Mouse (Mus musculus) neural tube, embryonic 14.5 days (tissue): Measurements from ENCODE around the gene Cgrrf1. TPM values are rescaled to one million over a fixed set of nuclear protein-coding genes. Genes with fewer than 3 reads are reported as not detected.
"Not testable (repeated sequence)": the region's sequence is repeated elsewhere in the genome, so short reads cannot be mapped to it uniquely, and the experiment has no call there.

Source experiments
- ATAC-seq: fragments of 200-750 bp; cut with Nextera tagmentation; 2 replicates; pipeline ENCODE4 v1.8.0; 2017; ENCODE audit warnings: low read depth, mild to moderate bottlenecking, moderate TSS enrichment, moderate library complexity
- H3K27ac ChIP-seq: fragments of 300-500 bp; sonication (generic); 2 replicates; pipeline ENCODE4 v1.5.1; 2014; ENCODE audit warnings: low read depth, mild to moderate bottlenecking, control low read depth, low read length, moderate library complexity, mixed read lengths
- H3K27me3 ChIP-seq: fragments of 300-500 bp; sonication (generic); 2 replicates; pipeline ENCODE4 v1.6.1; 2014; ENCODE audit warnings: low read length; ENCODE audit not compliant: control insufficient read depth, insufficient read depth
- H3K36me3 ChIP-seq: fragments of 300-500 bp; sonication (generic); 2 replicates; pipeline ENCODE4 v1.6.1; 2014; ENCODE audit warnings: low read length, mixed read lengths; ENCODE audit not compliant: control insufficient read depth, insufficient read depth
- H3K4me1 ChIP-seq: fragments of 300-500 bp; sonication (generic); 2 replicates; pipeline ENCODE4 v1.6.1; 2014; ENCODE audit warnings: low read length; ENCODE audit not compliant: control insufficient read depth, insufficient read depth
- H3K4me2 ChIP-seq: fragments of 300-500 bp; sonication (generic); 2 replicates; pipeline ENCODE4 v1.6.1; 2014; ENCODE audit warnings: mild to moderate bottlenecking, low read depth, low read length, control low read depth
- H3K4me3 ChIP-seq: fragments of 300-500 bp; sonication (generic); 2 replicates; pipeline ENCODE4 v1.5.1; 2014; ENCODE audit warnings: low read depth, low read length, control low read depth, mixed read lengths
- H3K9ac ChIP-seq: fragments of 300-500 bp; sonication (generic); replicated peaks from 2 replicates; pipeline ENCODE4 v1.6.1; 2014; ENCODE audit warnings: low read depth, mild to moderate bottlenecking, control low read depth, low read length, mixed read lengths
- H3K9me3 ChIP-seq: fragments of 300-500 bp; sonication (generic); 2 replicates; pipeline ENCODE4 v1.6.1; 2016; ENCODE audit warnings: low read length; ENCODE audit not compliant: control insufficient read depth
- WGBS: fragments of 180-500 bp; shearing (Covaris S2); extraction: QIAGEN DNeasy Blood & Tissue Kit; methylation state at CpG from one replicate; pipeline ENCODE4 v1.1.7; 2014; 5-methylcytosine and 5-hydroxymethylcytosine counted together
- polyA plus RNA-seq: library from polyadenylated mRNA; unstranded; fragments of >200 nt; fragmentation: Nextera tagmentation; extraction: Ambion mirVana; gene quantifications from 2 replicates; pipeline ENCODE4 v1.2.1, GENCODE M21; 2014

The Cgrrf1 gene
- polyA plus RNA-seq, 1 experiment from 2014 or later = 23.5 TPM

GRCm38 (mm10) chr14:46818743-46819142, 13.2 kb upstream of the Cgrrf1 start:
- Histone ChIP-seq H3K36me3 (peaks cover 4% of the 10 kb centered on the region; the same call in 1 of the 2 replicates), H3K4me1 (peaks cover 10% of the 10 kb centered on the region), H3K27ac (no peak overlapping the region), H3K9me3 (no peaks in the 10 kb centered on the region), H3K27me3 (no peaks in the 10 kb centered on the region), H3K4me3 (no peak overlapping the region), H3K4me2 (no peak overlapping the region), H3K9ac (no peak overlapping the region)
- no peak for ATAC-seq
- WGBS = 93% methylated on average over 7 of the region's 7 CpGs

GRCm38 (mm10) chr14:46819961-46820360, 12.0 kb upstream of the Cgrrf1 start:
- H3K4me2 ChIP-seq, H3K9ac ChIP-seq, H3K4me3 ChIP-seq, H3K27me3 ChIP-seq, H3K4me1 ChIP-seq, H3K36me3 ChIP-seq, ATAC-seq, H3K9me3 ChIP-seq, H3K27ac ChIP-seq: not testable (repeated sequence)
- 91% methylated on average over 5 of the region's 6 CpGs for WGBS

GRCm38 (mm10) chr14:46821271-46821872, 10.6 kb upstream of the Cgrrf1 start:
- ATAC-seq = no peak
- Histone ChIP-seq H3K9me3 (no peaks in the 10 kb centered on the region), H3K27me3 (no peaks in the 10 kb centered on the region), H3K4me2 (peak overlapping the region; percentile 72), H3K4me1 (peaks cover 10% of the 10 kb centered on the region), H3K9ac (peak overlapping the region; percentile 90), H3K27ac (peak overlapping the region; percentile 80), H3K4me3 (peak overlapping the region; percentile 91), H3K36me3 (no peaks in the 10 kb centered on the region)
- WGBS = under 1% methylated on average over 11 of the region's 11 CpGs

GRCm38 (mm10) chr14:46821873-46822716, 9.8 kb upstream of the Cgrrf1 start, which contains the start of gene Gmfb:
Gmfb (minus strand) TSS chr14:46822242.
- H3K4me1 ChIP-seq = peaks cover 10% of the 10 kb centered on the region
- no peaks in the 10 kb centered on the region for H3K9me3 ChIP-seq
- no peaks in the 10 kb centered on the region for H3K36me3 ChIP-seq
- H3K9ac ChIP-seq = peak within 1 kb of the TSS; percentile 90
- H3K4me3 ChIP-seq = peak within 1 kb of the TSS; percentile 91
- no peaks in the 10 kb centered on the region for H3K27me3 ChIP-seq
- H3K4me2 ChIP-seq = peak within 1 kb of the TSS; percentile 72
- H3K27ac ChIP-seq = peak within 1 kb of the TSS; percentile 80
- ATAC-seq = peak; percentile 98
- 1% methylated on average over 63 of the region's 65 CpGs for WGBS

- H3K4me1 ChIP-seq = peaks cover 10% of the 10 kb centered on the region
- no peaks in the 10 kb centered on the region for H3K27me3 ChIP-seq
- no peak for ATAC-seq
- H3K9ac ChIP-seq = no peak overlapping the region
- 78% methylated on average over 2 of the region's 2 CpGs for WGBS
- no peak overlapping the region for H3K27ac ChIP-seq
- H3K36me3 ChIP-seq = no peaks in the 10 kb centered on the region
- H3K9me3 ChIP-seq = no peaks in the 10 kb centered on the region
- no peak overlapping the region for H3K4me2 ChIP-seq
- H3K4me3 ChIP-seq = no peak overlapping the region
Measured at GRCm38 (mm10) chr14:46823996-46824395, 7.9 kb upstream of the Cgrrf1 start.

- peaks cover 3% of the 10 kb centered on the region; the same call in 1 of the 2 replicates for H3K4me1 ChIP-seq
- H3K27ac ChIP-seq = no peak overlapping the region
- no peaks in the 10 kb centered on the region for H3K9me3 ChIP-seq
- no peaks in the 10 kb centered on the region for H3K27me3 ChIP-seq
- H3K9ac ChIP-seq = no peak overlapping the region
- no peak overlapping the region for H3K4me2 ChIP-seq
- ATAC-seq = no peak
- no peaks in the 10 kb centered on the region for H3K36me3 ChIP-seq
- no peak overlapping the region for H3K4me3 ChIP-seq
- WGBS = 75% methylated on average over 1 of the region's 1 CpGs
Measured at GRCm38 (mm10) chr14:46827430-46827829, 4.5 kb upstream of the Cgrrf1 start.

GRCm38 (mm10) chr14:46831295-46831694, 630 bp upstream of the Cgrrf1 start:
- Histone ChIP-seq H3K4me1 (peaks cover 3% of the 10 kb centered on the region; the same call in 1 of the 2 replicates), H3K4me2 (peak overlapping the region; percentile 89), H3K36me3 (no peaks in the 10 kb centered on the region), H3K4me3 (peak overlapping the region; percentile 65), H3K9me3 (no peaks in the 10 kb centered on the region), H3K27me3 (no peaks in the 10 kb centered on the region), H3K27ac (no peak overlapping the region), H3K9ac (peak overlapping the region; percentile 74; the same call in 1 of the 2 replicates)
- 8% methylated on average over 4 of the region's 4 CpGs for WGBS
- ATAC-seq = no peak

- Histone ChIP-seq H3K9me3 (no peaks in the 10 kb centered on the region), H3K27ac (no peak overlapping the region), H3K4me3 (peak overlapping the region; percentile 65), H3K4me1 (peaks cover 3% of the 10 kb centered on the region; the same call in 1 of the 2 replicates), H3K9ac (peak overlapping the region; percentile 74), H3K4me2 (peak overlapping the region; percentile 89), H3K27me3 (no peaks in the 10 kb centered on the region), H3K36me3 (no peaks in the 10 kb centered on the region)
- ATAC-seq = no peak
- 9% methylated on average over 40 of the region's 40 CpGs for WGBS
Measured at GRCm38 (mm10) chr14:46832354-46833272, 688 bp downstream of the Cgrrf1 start.
